Mouse (Mus musculus) gastrocnemius, adult 2 months (tissue): ENCODE data around the gene Sh2d1b2. TPM values are rescaled to one million over a fixed set of nuclear protein-coding genes. Genes with fewer than 3 reads are reported as not detected.

ENCODE experiments used
- DNase-seq: peaks from one replicate; pipeline ENCODE4 v3.0.0; 2022
- H3K27ac ChIP-seq: fragments of 200-600 bp; 2 replicates; pipeline ENCODE4 v1.8.1; 2022; ENCODE audit warnings: mild to moderate bottlenecking
- H3K4me3 ChIP-seq: fragments of 200-600 bp; 2 replicates; pipeline ENCODE4 v1.8.1; 2022; ENCODE audit warnings: mild to moderate bottlenecking, moderate library complexity
- CTCF ChIP-seq: fragments of 200-600 bp; IDR thresholded peaks from 2 replicates; pipeline ENCODE4 v1.8.1; 2022; ENCODE audit warnings: antibody characterized with exemption, mild to moderate bottlenecking, moderate library complexity
- intact Hi-C: fragments of 180-260 bp; cut with DNase I; formaldehyde crosslinking; loops from one replicate; pipeline ENCODE4 v1.15.1; 2025
- total RNA-seq, 2 experiments: library from RNA; stranded (reverse); gene quantifications; 2 replicates each; pipeline ENCODE4 v1.2.3; 2021

Gene Sh2d1b2
- total RNA-seq, 2 experiments from 2014 or later, result not detected

DNA sequence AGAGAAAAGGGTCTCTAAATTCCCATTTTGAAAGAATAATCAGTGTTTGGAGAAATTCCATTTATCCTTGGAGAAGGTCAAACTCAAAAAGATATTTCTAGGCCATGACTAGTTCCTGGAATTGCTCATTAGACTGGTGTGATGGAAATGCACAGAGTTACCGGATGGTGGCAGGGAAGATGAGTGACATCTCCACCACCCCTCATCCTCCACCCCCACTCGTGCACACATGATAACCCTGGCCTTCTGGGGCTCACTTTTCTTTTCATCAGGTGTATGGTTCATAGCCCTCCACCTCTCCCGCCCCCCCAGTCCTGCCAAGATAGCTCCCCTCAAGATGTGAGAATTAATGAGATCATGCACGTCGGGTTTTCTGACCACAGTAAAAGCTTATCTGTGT lies 60.7 kb downstream of the Sh2d1b2 start:
- TF ChIP-seq CTCF, result no peak
- no peak overlapping the region for H3K4me3 ChIP-seq
- intact Hi-C loops, result no loop called here

DNA sequence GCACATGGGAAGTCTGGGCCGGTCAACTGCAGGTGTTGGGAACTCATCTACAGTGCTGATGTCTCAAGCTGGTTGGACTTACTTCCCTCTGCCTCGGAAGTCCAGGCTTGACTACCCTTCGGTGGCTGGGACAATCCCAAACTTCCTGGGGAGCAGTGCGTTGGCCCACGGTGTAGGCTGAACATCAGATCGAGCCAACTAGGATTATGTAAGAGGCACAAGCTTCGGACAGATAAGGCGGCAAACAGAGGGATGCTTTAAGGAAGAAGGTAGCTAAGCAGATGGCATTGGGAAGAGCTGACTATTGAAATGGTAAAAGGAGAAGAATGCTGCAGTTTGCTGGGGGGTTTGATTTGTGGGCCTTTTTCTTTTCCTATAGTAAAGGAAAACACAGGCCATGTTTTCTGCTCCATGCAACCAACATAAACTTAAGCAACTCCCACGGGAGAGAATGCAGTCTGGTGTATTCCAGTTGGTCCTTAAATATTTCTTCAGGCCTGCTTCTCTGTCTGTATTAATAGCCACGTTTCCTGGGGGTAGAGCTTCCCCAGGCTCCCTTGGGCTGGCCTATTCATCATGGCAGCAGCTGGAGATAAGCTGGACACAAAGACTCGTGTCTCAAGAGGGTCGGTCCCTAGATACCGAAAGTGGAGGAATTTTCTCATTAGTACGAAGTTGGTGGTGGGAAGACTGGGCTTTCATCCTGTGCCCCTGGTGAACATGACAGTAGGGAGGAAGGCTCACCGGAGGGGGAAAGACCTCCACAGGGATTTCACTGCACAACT lies 62.4 kb downstream of the Sh2d1b2 start:
- Histone ChIP-seq H3K4me3 (no peak overlapping the region), H3K27ac (no peak overlapping the region)
- TF ChIP-seq CTCF, result no peak
- no peak for DNase-seq
- intact Hi-C loops, result no loop called here

More for the DNA sequence above, 60.7 kb downstream of the Sh2d1b2 start:
- no peak overlapping the region for H3K27ac ChIP-seq
- no peak for DNase-seq

DNA sequence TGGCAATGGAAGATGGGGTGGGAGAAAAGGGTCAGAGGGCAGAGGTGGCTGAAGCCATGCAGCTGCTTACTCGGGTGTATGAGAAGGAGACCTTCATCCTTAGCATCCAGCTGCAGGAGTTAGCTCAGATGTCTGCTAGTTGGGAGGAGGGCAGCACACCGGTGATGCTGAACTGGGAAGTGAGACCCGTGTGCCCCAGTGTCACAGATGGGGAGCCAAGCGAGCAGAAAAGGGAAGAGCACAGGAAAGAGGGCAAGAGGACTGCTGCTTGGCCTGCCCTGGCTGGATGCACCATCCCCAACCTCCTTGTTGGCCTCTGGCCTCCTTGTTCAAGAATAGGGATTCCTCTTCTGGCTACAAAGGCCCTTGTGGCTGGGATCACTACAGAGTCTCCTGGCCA lies 66.9 kb downstream of the Sh2d1b2 start:
- no peak overlapping the region for H3K4me3 ChIP-seq
- DNase-seq, result no peak
- TF ChIP-seq CTCF, result no peak
- H3K27ac ChIP-seq, result no peak overlapping the region
- intact Hi-C loops, result loop anchor here (1.0 kb wide), 1 partner anchor 11 kb away; no protein-coding TSS in a partner anchor

DNA sequence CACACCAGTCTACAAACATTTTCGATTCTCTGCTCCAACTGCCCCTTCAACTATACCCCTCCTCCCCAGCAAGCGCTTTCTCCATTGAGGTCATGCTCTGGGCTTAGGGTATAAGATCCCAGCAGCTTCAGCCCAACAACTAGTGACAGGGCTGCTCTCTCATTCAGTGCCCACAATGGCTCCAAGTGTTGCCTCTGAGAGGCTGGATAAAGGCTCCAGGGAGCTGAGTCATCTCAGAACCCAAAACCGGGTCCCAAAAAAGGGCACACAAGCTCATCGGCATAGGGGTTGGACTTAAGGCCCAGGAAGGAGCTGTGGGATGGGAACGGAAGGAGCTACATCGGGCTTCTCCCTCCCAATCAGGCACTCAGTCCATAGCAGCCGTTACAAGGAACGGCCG lies 69.1 kb downstream of the Sh2d1b2 start:
- no peak for DNase-seq
- H3K27ac ChIP-seq, result no peak overlapping the region
- no peak overlapping the region for H3K4me3 ChIP-seq
- no peak for TF ChIP-seq CTCF
- intact Hi-C loops, result no loop called here

DNA sequence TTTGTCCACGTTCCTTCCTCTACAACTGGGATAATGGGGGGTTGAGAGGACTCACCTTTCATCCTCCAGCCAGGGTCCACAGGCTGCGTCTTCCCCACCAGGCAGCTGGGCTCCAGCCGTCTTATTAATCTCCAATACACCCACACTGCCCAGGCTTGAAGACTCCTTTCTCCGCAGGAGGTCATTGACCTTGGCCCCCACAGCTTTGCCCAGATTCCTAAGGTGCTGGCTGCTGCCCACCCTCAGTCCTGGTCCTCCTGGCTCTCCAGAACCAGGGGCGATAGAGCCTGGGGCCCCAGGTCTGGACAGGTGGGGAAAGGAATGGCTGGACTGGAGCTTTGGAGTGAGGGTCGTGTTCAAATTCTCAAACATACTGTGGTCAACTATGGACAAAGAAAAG lies 69.9 kb downstream of the Sh2d1b2 start:
- intact Hi-C loops, result no loop called here

DNA sequence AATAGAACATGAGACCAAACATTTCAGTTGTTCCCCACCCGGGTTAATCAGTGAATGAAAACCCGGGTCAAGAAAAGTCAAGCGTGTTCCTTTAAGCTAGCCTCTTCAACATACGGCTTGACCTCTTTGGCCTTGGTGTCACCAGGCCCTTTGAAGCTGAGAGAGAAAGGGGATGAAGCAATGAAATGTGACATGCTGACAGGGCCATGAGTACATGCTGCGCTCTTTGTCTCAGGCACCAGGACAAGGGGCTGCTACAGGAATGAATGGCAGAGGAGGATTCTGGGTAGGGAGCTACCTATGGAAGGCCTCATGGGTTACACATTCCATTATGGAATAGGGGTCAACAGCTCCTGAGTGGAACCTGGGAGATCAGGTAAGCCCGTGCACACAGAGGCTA lies 70.6 kb downstream of the Sh2d1b2 start:
- TF ChIP-seq CTCF, result no peak
- intact Hi-C loops, result no loop called here
- no peak for DNase-seq
- Histone ChIP-seq H3K4me3 (no peak overlapping the region), H3K27ac (no peak overlapping the region)

More for the DNA sequence above, 69.9 kb downstream of the Sh2d1b2 start:
- no peak for TF ChIP-seq CTCF
- DNase-seq, result no peak
- Histone ChIP-seq H3K4me3 (no peak overlapping the region), H3K27ac (no peak overlapping the region)

Other genes with a start within 250 kb of the Sh2d1b2 start
- 10 to 100 TPM; 16.4 to 22.5 TPM for gene Ddr2, start 122.0 kb upstream of the Sh2d1b2 start, total RNA-seq
- 10 to 100 TPM; 46.9 to 47.8 TPM for gene Uap1, start 57.8 kb upstream of the Sh2d1b2 start, total RNA-seq
- 10 to 100 TPM; 12.6 to 15.5 TPM for gene Uhmk1, start 17.4 kb upstream of the Sh2d1b2 start, total RNA-seq
- not detected for gene Sh2d1b1, start 44.6 kb downstream of the Sh2d1b2 start, total RNA-seq
- under 1 TPM; 0.45 to 0.51 TPM for gene Gm7694, start 73.6 kb downstream of the Sh2d1b2 start, total RNA-seq
- gene Spata46, start 76.1 kb downstream of the Sh2d1b2 start, total RNA-seq, result not detected